Mouse (Mus musculus): Measurements from ENCODE around the gene Fbxo31. TPM values are rescaled to one million over a fixed set of nuclear protein-coding genes. Genes with fewer than 3 reads are reported as not detected.

Fbxo31 gene
- polyA plus RNA-seq (2012; rRNA removed) = 81.7 and 96.0 TPM in 2 replicates

DNA sequence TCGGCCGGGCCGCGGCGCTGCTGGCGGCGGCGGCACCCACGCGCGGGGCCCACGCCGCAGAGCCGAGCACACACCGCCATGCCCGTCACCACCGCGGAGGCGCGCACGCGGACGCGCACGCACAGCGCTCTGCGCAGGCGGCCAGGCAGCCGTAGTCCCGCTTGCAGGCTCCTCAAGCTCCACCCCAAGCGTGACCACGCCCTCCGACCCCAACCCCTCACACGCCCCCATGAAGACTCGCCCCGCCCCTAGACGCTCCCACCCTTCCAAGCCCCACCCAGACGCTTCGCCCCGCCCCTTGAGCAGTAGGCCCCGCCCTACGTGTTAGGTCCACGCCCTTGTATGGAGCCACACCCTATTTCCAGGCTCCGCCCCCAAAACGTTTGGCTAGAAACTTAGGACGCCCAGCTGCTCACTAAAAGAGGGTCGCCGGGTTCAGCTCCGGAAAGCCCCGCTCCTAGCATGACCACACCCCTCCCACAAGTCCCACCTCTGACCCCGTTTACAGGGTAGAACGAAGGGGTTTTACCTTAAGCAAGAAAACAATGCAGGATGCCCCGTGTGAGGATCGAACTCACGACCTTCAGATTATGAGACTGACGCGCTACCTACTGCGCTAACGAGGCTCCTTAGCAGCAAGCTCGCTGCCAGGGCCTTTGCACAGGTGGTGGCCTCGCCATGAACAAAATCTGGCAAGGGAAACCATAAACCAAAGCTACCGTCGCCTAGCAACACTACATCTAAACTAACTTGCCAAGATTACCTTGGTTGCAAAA, at the start of gene Fbxo31:
Fbxo31 (minus strand) TSS at position 131 of the 776 bp plus-strand sequence.

GRCm38 (mm10) chr8:121590203-121591177, 11.9 kb upstream of the Fbxo31 start, which contains the start of gene Map1lc3b:
Gene Map1lc3b (plus strand): TSS chr8:121590361.

DNA sequence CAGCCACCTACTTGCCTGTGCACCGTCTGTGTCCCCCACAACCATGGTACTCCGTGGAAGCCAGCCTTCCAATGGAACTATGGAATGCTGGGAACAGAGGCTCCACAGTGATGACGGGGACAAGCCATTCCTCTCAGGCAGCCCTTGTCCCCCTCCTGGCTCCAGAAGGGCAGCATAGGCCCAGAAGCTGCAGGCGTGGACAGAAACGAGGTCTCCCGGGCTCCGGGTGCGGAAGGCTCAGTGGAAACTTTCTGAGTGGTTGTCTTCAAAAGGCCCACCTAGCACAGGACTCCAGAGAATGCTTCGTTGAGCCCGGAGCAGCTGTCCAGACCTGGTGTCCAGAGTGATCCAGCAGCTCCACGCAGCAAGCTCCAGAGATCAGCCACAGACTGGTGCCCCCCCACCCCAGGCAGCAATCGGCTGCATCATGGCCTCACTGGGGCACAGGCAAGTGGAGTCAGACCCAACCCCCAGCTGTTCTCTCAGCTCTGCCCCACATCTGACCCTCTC, 34.3 kb downstream of the Fbxo31 start, which contains the start of gene 1700018B08Rik:
1700018B08Rik (minus strand) TSS at position 45 of the 510 bp plus-strand sequence.

Other genes with a start within 250 kb of the Fbxo31 start
- 0.20 and 0.29 TPM in 2 replicates for gene 1700018B08Rik, start 34.5 kb downstream of the Fbxo31 start, polyA plus RNA-seq (2012; rRNA removed)
- gene Map1lc3b, start 11.6 kb upstream of the Fbxo31 start, polyA plus RNA-seq (2012; rRNA removed) = 82.2 and 108 TPM in 2 replicates
- 56.8 and 61.6 TPM in 2 replicates for gene Zcchc14, start 74.1 kb upstream of the Fbxo31 start, polyA plus RNA-seq (2012; rRNA removed)
- 0.09 and 0.16 TPM in 2 replicates for gene Jph3, start 150.8 kb upstream of the Fbxo31 start, polyA plus RNA-seq (2012; rRNA removed)